ENCODE assay signal across 11 mouse cellular contexts in genomic region chr11:116668381-116668825, GRCm38 (mm10). TPM values are rescaled to one million over a fixed set of nuclear protein-coding genes. Genes with fewer than 3 reads are reported as not detected.
DNase-seq lines count a peak whose midpoint lies in the region; ATAC-seq and TF ChIP-seq lines count a peak whose summit lies in the region.
"Had no signal": no experiment of that assay in that cellular context is flagged by ENCODE, and none has a peak within 500 bp of the region (broad histone marks: within the 10 kb centered on the region; RNA-seq: fewer than 3 reads in every experiment).

No protein-coding gene starts in this region.

- 0 out of 2 replicates have a peak overlapping the region, but pooled peaks have one; percentile 17 for H3K9ac ChIP-seq in hindbrain, embryonic 14.5 days
- no peak overlapping the region for H3K9ac ChIP-seq in hindbrain, embryonic 11.5 days (ENCODE audit: low read depth, low read length)
- H3K9ac ChIP-seq in stomach, postnatal 0 days (ENCODE audit: low read length), result no peak overlapping the region
- H3K9ac ChIP-seq: intestine, embryonic 15.5 days had no signal

- peaks cover 6% of the 10 kb centered on the region for H3K36me3 ChIP-seq in hindbrain, embryonic 14.5 days (replicated peaks; ENCODE audit: control insufficient read depth, insufficient read depth)
- H3K36me3 ChIP-seq in hindbrain, embryonic 11.5 days (ENCODE audit: control insufficient read depth, insufficient read depth, low read length), result no peaks in the 10 kb centered on the region; the same call in 1 of the 2 replicates
- H3K36me3 ChIP-seq in stomach, postnatal 0 days (ENCODE audit: control insufficient read depth, insufficient read depth, low read length), result no peaks in the 10 kb centered on the region

- WGBS in hindbrain, embryonic 14.5 days, result 88% methylated on average over 10 of the region's 10 CpGs
- WGBS in hindbrain, embryonic 11.5 days, result 82% methylated on average over 10 of the region's 10 CpGs
- 74% methylated on average over 10 of the region's 10 CpGs for WGBS in stomach, postnatal 0 days

- H3K4me1 ChIP-seq in hindbrain, embryonic 14.5 days (replicated peaks; ENCODE audit: control insufficient read depth, insufficient read depth, low read length), result peaks cover 34% of the 10 kb centered on the region
- H3K4me1 ChIP-seq in hindbrain, embryonic 11.5 days (replicated peaks; ENCODE audit: control insufficient read depth, insufficient read depth, low read length), result peaks cover 1% of the 10 kb centered on the region; the same call in 1 of the 2 replicates
- H3K4me1 ChIP-seq in stomach, postnatal 0 days (replicated peaks; ENCODE audit: control insufficient read depth, insufficient read depth), result no peaks in the 10 kb centered on the region

- H3K27me3 ChIP-seq in hindbrain, embryonic 14.5 days (ENCODE audit: control insufficient read depth, insufficient read depth, low read length), result no peaks in the 10 kb centered on the region
- H3K27me3 ChIP-seq in hindbrain, embryonic 11.5 days (ENCODE audit: control insufficient read depth, insufficient read depth, low read length), result peaks cover 2% of the 10 kb centered on the region; the same call in 1 of the 2 replicates
- H3K27me3 ChIP-seq in stomach, postnatal 0 days (ENCODE audit: control insufficient read depth, insufficient read depth, low read length), result no peaks in the 10 kb centered on the region
- H3K27me3 ChIP-seq: intestine, embryonic 15.5 days had no signal

- TF ChIP-seq EP300 in stomach, postnatal 0 days (optimal IDR thresholded peaks at IDR 0.05), result no peak

- no peak for ATAC-seq in hindbrain, embryonic 14.5 days (ENCODE audit: low FRiP score)
- ATAC-seq in hindbrain, embryonic 11.5 days (ENCODE audit: low FRiP score), result no peak
- 0 out of 2 replicates have a peak, but pooled peaks have one; percentile 20 for ATAC-seq in common myeloid progenitor, adult 5-6 weeks (replicated peaks; ENCODE audit: low read depth, poor library complexity, severe bottlenecking)
- no peak for ATAC-seq in stomach, postnatal 0 days (ENCODE audit: low FRiP score, low TSS enrichment)
- ATAC-seq in megakaryocyte-erythroid progenitor cell, adult 5-6 weeks (replicated peaks; ENCODE audit: low FRiP score, low TSS enrichment, poor library complexity, severe bottlenecking), result no peak
- ATAC-seq: intestine, embryonic 15.5 days had no signal

- DNase-seq in hindbrain, embryonic 14.5 days (ENCODE audit: low spot score), result no peak
- no peak for DNase-seq in hindbrain, embryonic 11.5 days (ENCODE audit: low spot score)
- DNase-seq in ovary, adult 18-20 months (ENCODE audit: low spot score), result peak; percentile 67
- DNase-seq in ovary, postnatal 10 days (ENCODE audit: low spot score), result no peak
- DNase-seq in stomach, postnatal 0 days (ENCODE audit: low spot score), result no peak
- DNase-seq: cerebellum, postnatal 36 days; lung, adult 18-20 months had no signal

- H3K27ac ChIP-seq in hindbrain, embryonic 14.5 days, result no peak overlapping the region
- H3K27ac ChIP-seq in hindbrain, embryonic 11.5 days (ENCODE audit: low read depth, low read length), result no peak overlapping the region
- H3K27ac ChIP-seq in stomach, postnatal 0 days (replicated peaks), result peak overlapping the region; percentile 24; the same call in 1 of the 2 replicates
- H3K27ac ChIP-seq: intestine, embryonic 15.5 days had no signal

- no peaks in the 10 kb centered on the region for H3K9me3 ChIP-seq in hindbrain, embryonic 14.5 days (ENCODE audit: control insufficient read depth, low read length)
- no peaks in the 10 kb centered on the region for H3K9me3 ChIP-seq in hindbrain, embryonic 11.5 days (ENCODE audit: control insufficient read depth, low read length)
- H3K9me3 ChIP-seq in stomach, postnatal 0 days (ENCODE audit: control insufficient read depth, low read length), result no peaks in the 10 kb centered on the region
- H3K9me3 ChIP-seq: intestine, embryonic 15.5 days had no signal

- no peak overlapping the region for H3K4me3 ChIP-seq in hindbrain, embryonic 14.5 days (replicated peaks; ENCODE audit: low read length)
- H3K4me3 ChIP-seq in hindbrain, embryonic 11.5 days (ENCODE audit: low read depth, low read length), result no peak overlapping the region
- no peak overlapping the region for H3K4me3 ChIP-seq in stomach, postnatal 0 days (ENCODE audit: low read depth, low read length)
- H3K4me3 ChIP-seq: erythroblast, embryonic 14.5 days; intestine, embryonic 15.5 days had no signal

- H3K4me2 ChIP-seq in hindbrain, embryonic 14.5 days (replicated peaks), result no peak overlapping the region
- no peak overlapping the region for H3K4me2 ChIP-seq in hindbrain, embryonic 11.5 days (replicated peaks; ENCODE audit: low read depth, low read length)
- H3K4me2 ChIP-seq in stomach, postnatal 0 days (replicated peaks; ENCODE audit: low read depth), result no peak overlapping the region
- H3K4me2 ChIP-seq: intestine, embryonic 15.5 days had no signal

- TF ChIP-seq CTCF in stomach, postnatal 0 days (IDR thresholded peaks at IDR 0.05; ENCODE audit: low read depth), result no peak

RNA-seq across cellular contexts. Expression of gene Cygb, which starts 14.3 kb away (rescaled TPM):
- 26.5 and 29.7 TPM in 2 replicates for polyA plus RNA-seq in hindbrain, embryonic 14.5 days (2014; fragmentation: Nextera tagmentation; extraction: Ambion mirVana)
- 2.4 and 2.8 TPM in 2 replicates for polyA plus RNA-seq in hindbrain, embryonic 11.5 days (2014; fragmentation: Nextera tagmentation; extraction: Ambion mirVana)
- not detected in 2 replicates for total RNA-seq in common myeloid progenitor, adult 5-6 weeks (2017)
- 22.1 and 22.2 TPM in 2 replicates for polyA plus RNA-seq in stomach, postnatal 0 days (2015; fragmentation: Nextera tagmentation; extraction: Ambion mirVana)
- total RNA-seq in megakaryocyte-erythroid progenitor cell, adult 5-6 weeks (2014; fragmentation: Nextera tagmentation), result not detected in 2 replicates
- total RNA-seq in megakaryocyte-erythroid progenitor cell, adult 5-6 weeks (2017), result not detected in 2 replicates

RNA-seq across cellular contexts. Expression of gene Prcd, which starts 15.1 kb away (rescaled TPM):
- polyA plus RNA-seq in hindbrain, embryonic 14.5 days (2014; fragmentation: Nextera tagmentation; extraction: Ambion mirVana), result 2.8 and 3.5 TPM in 2 replicates
- 0.32 and 0.43 TPM in 2 replicates for polyA plus RNA-seq in hindbrain, embryonic 11.5 days (2014; fragmentation: Nextera tagmentation; extraction: Ambion mirVana)
- total RNA-seq in common myeloid progenitor, adult 5-6 weeks (2017), result not detected in 2 replicates
- 2.6 and 2.7 TPM in 2 replicates for polyA plus RNA-seq in stomach, postnatal 0 days (2015; fragmentation: Nextera tagmentation; extraction: Ambion mirVana)
- total RNA-seq in megakaryocyte-erythroid progenitor cell, adult 5-6 weeks (2014; fragmentation: Nextera tagmentation), result 2.1 TPM in 1 of 2 replicates, not detected in the other
- total RNA-seq in megakaryocyte-erythroid progenitor cell, adult 5-6 weeks (2017), result not detected in 2 replicates
- polyA plus RNA-seq: erythroblast, embryonic 14.5 days had no signal

RNA-seq across cellular contexts. Expression of gene Rhbdf2, which starts 41.6 kb away (rescaled TPM):
- 1.1 and 1.2 TPM in 2 replicates for polyA plus RNA-seq in hindbrain, embryonic 14.5 days (2014; fragmentation: Nextera tagmentation; extraction: Ambion mirVana)
- polyA plus RNA-seq in hindbrain, embryonic 11.5 days (2014; fragmentation: Nextera tagmentation; extraction: Ambion mirVana), result 2.1 and 2.7 TPM in 2 replicates
- 2.1 and 2.4 TPM in 2 replicates for total RNA-seq in common myeloid progenitor, adult 5-6 weeks (2017)
- 5.7 and 6.1 TPM in 2 replicates for polyA plus RNA-seq in stomach, postnatal 0 days (2015; fragmentation: Nextera tagmentation; extraction: Ambion mirVana)
- total RNA-seq in megakaryocyte-erythroid progenitor cell, adult 5-6 weeks (2014; fragmentation: Nextera tagmentation), result 4.1 and 6.1 TPM in 2 replicates
- total RNA-seq in megakaryocyte-erythroid progenitor cell, adult 5-6 weeks (2017), result 1.3 and 3.3 TPM in 2 replicates
